Mouse (Mus musculus): ENCODE results near the gene Fam57b.

DNA sequence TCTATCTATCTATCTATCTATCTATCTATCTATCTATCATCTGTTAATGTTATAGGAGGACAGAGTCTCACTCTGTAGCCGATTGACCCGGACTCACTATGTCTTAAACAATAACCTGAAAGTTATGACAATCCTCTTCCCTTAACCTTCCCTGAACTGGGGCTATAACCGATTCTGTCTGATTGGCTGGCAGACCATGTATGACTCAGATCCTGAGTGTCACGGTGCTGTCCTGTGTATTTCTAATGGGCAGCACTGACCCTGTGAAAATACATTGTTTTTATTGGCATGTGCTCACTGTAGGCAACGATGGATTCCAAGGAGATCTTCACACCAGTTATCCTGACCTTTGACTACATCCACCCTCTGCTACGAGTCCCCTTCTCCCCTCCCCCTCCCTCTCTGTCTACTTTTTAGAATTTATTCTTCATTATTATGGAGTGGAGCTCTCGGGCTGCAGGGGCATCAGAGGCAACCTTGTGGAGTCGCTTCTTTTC, 18.3 kb downstream of the Fam57b start:
- TF ChIP-seq GATA1 (IDR thresholded peaks at IDR 0.05; ENCODE audit: borderline replicate concordance, low read length) (no peak), FLI1 (IDR thresholded peaks at IDR 0.05; ENCODE audit: low read length) (no peak)
